Mouse (Mus musculus) hematopoietic stem cell, adult 5-6 weeks (primary cell): Measurements from ENCODE around the gene Epb41. TPM values are rescaled to one million over a fixed set of nuclear protein-coding genes. Genes with fewer than 3 reads are reported as not detected.

Experiments used
- ATAC-seq, 2 experiments: fragments of 125-278 bp in 1 of 2; replicated peaks in 1 of 2; 2 replicates each; pipeline ENCODE4 v1.8.0; 2016 to 2017; ENCODE audit warnings: inconsistent platforms in 2 of 2, mild to moderate bottlenecking in 2 of 2, moderate number of reproducible peaks in 2 of 2, low read depth in 1 of 2, moderate TSS enrichment in 1 of 2; ENCODE audit not compliant: low FRiP score in 2 of 2, poor library complexity in 2 of 2, severe bottlenecking in 2 of 2, insufficient read depth in 1 of 2, low TSS enrichment in 1 of 2
- total RNA-seq: library from RNA; stranded (forward); fragments of 172-1452, 232-1000 nt; gene quantifications from 2 replicates; pipeline ENCODE4 v1.2.3, GENCODE M21; 2017

Gene Epb41
- total RNA-seq, 1 experiment from 2014 or later: 63.9 TPM

DNA sequence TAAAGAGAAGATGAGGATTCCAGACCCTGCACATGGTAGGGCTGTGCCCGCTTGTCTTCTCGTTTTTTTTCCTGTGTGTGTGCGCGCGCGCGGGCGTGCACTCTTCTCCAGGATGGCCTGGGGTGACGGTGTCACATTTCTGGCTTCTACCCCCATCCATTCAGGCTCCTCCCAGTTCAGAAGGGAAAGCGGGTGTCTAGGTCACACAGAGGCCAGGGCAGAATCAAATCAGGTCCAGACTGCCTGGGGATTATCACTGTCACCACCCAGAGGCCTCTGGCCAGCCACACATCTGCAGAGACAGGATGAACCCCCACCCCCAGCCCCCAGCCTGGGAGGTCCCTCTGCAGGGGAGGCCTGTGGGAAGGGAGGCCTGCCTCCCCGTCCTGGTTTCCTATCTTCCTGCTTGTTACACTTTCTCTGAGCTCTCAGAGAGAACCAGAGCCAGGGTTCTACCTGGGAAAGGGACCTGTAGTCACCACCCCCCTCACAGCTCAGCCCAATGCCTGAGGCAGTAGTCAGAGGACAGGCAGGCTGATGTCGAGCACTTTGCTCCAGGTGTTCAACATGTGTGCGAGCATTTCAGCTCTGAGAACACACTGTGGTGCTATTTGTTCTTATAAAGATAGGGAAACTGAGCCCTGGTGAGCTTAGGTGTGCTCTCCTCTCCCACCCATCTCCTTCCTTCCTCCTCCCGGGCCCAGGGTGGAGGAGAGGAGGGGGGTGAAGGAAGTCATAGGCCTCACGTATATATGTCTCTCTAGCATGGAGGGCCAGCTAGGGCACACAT lies 156.2 kb downstream of the Epb41 start:
- ATAC-seq: no peak

- ATAC-seq: no peak
Observed at GRCm38 (mm10) chr4:131918026-131918533, 157.0 kb downstream of the Epb41 start.

DNA sequence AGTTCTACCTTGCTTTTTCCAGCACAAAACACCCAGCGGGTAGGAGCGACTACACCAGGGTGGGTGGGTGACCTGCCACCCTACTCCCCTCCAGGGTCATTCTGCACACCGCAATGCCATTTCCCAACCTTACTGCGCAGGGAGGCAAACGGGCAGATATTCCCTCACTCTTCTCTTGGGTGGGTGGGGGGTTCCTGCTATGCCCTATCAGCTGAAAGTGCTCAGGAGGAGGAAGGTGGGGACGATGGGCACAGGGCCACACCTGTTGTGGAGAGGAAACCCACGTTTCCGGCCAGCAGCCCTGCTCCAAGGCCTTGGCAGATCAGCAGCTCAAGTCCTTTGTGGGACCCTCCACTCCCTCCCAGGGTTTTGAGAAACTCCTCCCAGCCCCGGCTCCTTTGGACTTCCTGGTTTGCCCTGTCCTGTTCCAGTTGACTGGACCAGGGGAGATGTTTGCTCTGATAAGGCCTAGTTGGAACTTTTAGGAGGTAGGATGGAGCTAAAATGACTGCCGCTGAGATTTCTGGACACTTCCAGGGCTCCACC lies 158.0 kb downstream of the Epb41 start:
- ATAC-seq: peak in 1 of 2 experiments; percentile 16; a peak in 1 of 4 replicates

GRCm38 (mm10) chr4:131916425-131916824 lies 158.7 kb downstream of the Epb41 start:
- ATAC-seq: peak; percentile 47 to 75; a peak in 3 of 4 replicates

GRCm38 (mm10) chr4:131915821-131916328 lies 159.2 kb downstream of the Epb41 start:
- ATAC-seq: no peak

DNA sequence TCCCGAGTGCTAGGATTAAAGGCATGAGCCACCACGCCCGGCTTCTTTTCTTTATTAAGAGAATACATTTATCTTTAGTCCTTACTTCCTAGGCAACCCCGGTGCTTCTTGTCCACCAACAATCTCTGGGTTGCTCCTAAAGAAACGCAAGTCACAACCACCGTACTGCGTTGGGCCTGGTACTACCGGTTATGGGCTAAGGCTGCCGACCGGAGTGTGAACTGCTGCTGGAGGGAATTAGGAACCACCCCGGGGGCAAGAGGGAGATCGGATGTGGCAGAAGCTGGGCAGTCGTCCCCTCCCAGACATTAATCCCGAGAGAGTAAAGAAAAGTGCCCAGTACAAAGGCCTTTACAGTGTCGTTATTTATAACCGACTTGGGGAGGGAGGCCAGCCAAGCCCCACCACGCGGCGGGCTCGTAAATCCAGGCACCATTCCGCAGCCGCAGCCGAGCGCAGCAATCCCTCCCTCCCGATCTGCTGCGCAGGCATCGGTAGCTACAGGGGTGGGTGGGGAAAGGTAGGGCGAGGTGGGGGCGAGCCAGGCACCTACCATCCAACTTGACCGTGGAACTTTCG lies 160.1 kb downstream of the Epb41 start:
- no peak for ATAC-seq

DNA sequence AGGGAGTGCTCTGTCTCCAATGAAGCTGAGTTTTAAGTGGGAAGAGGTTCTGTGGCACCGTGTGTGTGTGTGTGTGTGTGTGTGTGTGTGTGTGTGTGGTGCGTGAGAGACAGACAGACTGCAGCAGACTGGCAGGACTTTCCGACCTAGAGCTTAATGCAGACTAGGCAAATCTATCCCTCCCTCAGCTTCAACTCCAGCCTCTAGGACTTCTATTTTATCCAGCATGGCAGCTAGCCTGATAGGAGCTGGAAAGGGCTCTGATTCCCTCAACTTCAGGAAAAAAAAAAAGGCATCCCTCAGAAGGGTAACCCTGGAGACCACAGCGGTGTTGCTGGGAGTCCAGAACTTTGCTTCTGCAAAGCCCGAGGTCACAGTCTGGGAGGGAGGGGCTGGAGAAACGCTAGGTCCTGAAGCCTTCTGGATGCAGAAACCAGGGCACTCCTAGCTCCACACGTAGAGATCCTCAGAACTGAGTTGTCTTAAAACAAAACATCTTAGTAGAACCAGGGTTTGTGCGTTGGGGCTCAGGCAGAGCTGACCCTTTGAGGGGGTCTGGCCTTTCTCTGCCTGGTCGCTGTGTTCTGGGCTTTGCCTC lies 161.0 kb downstream of the Epb41 start:
- no peak for ATAC-seq

DNA sequence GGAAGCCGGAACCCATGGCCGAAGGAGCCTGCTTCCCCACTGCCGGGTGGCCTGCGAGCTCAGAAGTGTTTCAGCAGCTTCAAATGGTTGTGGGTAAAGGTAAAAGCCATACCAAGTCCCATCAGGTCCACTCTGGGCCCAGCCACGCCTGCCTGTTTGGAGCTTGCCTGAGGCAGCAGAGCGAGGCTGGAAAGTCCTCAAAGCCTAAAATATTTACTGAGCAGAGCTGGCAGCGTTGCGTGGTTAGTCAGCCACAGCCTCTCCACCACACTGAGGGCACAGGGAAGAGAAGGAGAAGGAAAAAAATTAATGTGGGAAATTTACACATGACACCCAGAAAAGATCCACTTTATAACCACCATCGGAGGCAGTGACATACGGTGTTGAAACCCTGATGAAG lies 161.6 kb downstream of the Epb41 start:
- ATAC-seq: no peak

GRCm38 (mm10) chr4:131911521-131911920 lies 163.6 kb downstream of the Epb41 start:
- no peak for ATAC-seq

DNA sequence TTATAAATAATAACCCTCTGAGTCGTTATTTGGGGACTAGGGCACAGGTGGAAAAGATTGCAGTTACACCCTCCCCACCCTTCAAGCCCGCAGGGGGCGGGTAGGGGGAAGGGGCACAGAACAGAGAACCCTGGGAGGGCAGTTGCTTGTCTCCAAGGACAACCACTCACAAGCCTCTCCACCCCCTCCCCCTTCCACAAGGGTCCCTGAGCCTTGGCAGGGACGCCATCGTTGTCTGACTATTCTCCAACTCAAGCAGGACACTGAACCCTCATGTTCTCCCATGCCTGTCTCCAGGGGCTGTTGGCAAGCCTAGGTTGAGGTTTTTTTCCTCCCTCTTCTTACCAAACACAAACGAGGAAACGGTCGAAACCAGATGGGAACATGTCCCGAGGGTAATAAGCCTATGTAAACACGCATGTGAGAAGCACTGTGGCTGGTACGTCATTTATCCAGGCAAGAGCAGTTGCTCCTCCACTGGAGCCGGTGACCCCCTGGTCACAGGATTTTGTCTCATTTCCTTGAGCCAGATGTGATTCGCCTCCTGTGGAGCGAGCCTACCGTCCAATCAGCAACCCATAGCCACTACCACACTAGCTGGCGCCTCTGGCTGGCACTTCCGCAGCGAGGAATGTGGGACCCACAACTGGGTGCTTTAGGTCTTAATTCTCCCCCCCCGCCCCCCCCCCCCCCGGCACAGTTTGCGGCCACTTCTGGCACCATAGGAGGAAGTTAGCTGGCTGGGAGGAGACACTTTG lies 164.7 kb downstream of the Epb41 start:
- ATAC-seq: peak; percentile 69 to 80

GRCm38 (mm10) chr4:131907912-131908311 lies 167.2 kb downstream of the Epb41 start:
- no peak for ATAC-seq

DNA sequence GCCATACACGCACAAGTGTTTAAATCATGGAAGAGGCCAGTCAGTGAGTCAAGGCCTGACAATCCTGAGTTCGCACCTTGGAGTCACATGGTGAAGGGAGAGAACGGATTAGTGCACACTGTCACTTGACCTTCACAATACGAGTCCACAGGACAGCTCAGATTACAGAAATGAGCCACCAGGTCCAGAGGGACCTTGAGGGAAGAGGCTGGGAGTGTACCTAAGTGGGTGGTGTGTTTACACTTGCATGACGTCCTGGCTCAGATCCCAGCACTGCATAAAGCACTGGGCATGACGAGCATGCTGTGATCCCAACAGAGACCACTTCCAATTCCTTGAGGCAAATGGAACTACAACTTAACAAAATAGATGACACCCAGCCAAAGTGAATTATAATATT lies 168.7 kb downstream of the Epb41 start:
- ATAC-seq: no peak

DNA sequence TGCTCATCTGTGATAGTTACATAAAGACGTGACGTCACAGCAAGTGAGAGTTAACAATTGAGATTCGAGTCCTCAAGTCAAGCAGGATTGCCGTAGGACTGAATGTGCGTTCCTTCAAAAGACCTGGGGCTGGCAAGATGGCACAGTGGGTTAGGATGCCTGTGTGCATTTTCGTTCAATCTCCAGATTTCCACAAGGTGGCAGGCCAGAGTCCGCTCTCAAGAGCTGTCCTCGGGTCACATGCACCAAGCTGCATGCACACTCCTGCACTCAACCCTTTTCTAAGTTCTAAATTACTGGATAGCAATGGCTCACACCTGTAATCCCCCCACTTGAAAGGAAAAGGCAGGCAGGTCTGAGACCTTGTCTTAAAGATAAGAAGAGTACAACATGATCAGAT lies 170.6 kb downstream of the Epb41 start:
- ATAC-seq: peak in 1 of 2 experiments; percentile 74; a peak in 3 of 4 replicates

DNA sequence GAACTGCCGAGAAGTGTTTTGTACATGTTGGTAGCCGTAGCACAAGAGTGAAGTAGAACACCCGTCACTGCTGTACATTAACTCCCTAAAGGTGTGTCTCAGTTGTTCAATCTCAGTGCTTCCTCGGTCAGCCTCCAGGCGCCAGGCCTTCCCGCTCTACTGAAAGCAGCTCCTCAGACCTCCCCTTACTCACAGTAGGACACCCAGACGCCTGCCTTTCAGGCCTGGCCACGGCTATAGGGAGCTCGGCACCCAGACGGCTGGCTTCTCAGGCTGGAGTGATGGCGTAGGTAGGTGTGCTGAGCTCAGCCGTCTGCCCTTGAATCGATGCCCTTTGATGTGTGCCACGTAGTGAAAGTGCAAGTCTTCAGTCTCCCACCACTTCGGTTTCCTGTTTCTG lies 174.0 kb downstream of the Epb41 start:
- ATAC-seq: no peak

DNA sequence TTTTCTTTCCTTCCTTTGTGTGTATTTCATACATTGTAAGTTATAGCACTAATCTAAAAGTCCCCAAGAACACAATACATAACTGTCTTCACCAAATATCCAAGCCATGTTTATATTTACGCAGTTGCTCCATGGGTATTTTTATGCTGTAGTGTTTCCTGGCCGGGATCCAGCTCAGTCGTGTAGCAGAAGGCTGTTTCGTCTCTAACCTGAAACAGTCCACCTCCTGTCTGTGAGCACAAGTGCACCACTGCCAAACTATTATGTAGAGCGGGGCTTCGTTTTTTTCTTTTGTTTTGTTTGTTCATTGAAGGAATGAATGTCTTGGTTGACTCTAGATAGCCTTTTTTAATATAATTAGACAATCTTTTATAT lies 176.0 kb downstream of the Epb41 start:
- no peak for ATAC-seq

DNA sequence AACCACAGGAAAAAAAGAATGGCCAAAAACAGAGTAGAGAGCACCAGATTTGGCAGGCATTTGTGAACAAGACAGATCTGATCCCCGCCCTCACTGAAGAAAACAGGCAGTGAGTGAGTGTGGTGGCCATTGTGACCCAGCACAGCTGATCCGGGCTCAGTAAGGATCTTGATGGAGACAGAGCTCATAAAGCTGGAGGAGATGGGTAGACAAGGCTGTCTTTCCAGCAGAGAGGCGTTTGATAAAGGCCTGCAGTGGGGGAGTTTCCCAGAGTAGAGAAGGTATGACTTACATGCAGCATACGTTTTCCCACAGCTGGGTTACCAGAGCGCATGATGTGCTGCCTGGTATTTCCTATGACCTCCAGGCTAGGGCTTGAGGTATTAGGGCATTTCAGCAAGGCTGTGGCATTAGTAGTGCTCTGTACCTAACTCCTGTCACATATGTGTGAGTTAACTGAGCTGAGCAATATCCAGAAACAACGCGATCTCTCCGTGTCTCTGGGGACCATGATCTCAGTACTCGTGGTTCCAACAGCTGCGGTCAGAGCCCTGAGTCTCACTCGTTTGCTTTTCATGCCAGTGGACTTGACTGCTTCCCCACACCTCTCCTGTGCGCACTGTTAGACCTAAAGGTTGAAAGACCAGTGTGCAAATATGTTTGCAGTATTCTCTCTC lies 176.5 kb downstream of the Epb41 start:
- no peak for ATAC-seq

- no peak for ATAC-seq
Observed at GRCm38 (mm10) chr4:131897787-131898186, 177.3 kb downstream of the Epb41 start.
